Mouse (Mus musculus): ENCODE results near the gene Clic4. TPM values are rescaled to one million over a fixed set of nuclear protein-coding genes. Genes with fewer than 3 reads are reported as not detected.

Clic4 gene
- polyA plus RNA-seq, 1 experiment from 2014 or later = 49.2 TPM

DNA sequence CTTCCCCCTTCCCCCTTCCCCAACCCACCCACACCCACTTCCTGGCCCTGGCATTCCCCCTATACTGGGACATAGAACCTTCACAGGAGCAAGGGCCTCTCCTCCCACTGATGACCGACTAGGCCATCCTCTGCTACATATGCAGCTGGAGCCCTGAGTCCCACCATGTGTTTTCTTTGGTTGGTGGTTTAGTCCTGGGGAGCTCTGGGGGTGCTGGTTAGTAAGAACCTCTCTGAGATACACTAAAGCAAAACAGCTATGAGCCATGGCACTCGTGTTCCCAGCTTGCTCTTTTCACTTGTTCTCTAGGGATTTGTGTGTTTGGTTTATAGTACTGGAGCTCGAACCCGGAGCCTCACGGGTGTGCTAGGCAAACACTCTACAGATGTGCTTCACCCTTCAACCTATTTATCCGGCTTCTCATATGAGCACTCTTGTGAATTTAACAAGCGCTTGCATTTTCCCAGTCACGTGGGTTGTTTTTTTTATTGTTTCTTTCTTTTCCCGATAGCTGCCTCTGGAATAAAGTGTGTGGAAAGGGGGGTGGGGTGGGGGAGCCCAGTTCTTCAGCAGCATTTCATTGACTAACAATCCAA, 14.6 kb downstream of the Clic4 start:
- no peaks in the 10 kb centered on the region for H3K27me3 ChIP-seq (ENCODE audit: control insufficient read depth, insufficient read depth, low read depth, low read length)
- H3K27ac ChIP-seq (ENCODE audit: low read length) = peak overlapping the region; percentile 71
- H3K9me3 ChIP-seq (replicated peaks; ENCODE audit: control insufficient read depth, low read length, poor library complexity, severe bottlenecking) = no peaks in the 10 kb centered on the region
- H3K4me3 ChIP-seq (ENCODE audit: low read depth, low read length) = no peak overlapping the region
- WGBS = 22% methylated on average over 9 of the region's 9 CpGs
- H3K36me3 ChIP-seq (ENCODE audit: control insufficient read depth, insufficient read depth, low read length) = no peaks in the 10 kb centered on the region
- peaks cover 12% of the 10 kb centered on the region for H3K4me1 ChIP-seq (ENCODE audit: control insufficient read depth, insufficient read depth, low read length)
- H3K4me2 ChIP-seq (ENCODE audit: low read length) = peak overlapping the region; percentile 36; the same call in 1 of the 2 replicates
- no peak for ATAC-seq
- peak overlapping the region; percentile 48; the same call in 1 of the 2 replicates for H3K9ac ChIP-seq (ENCODE audit: low read depth, low read length)

DNA sequence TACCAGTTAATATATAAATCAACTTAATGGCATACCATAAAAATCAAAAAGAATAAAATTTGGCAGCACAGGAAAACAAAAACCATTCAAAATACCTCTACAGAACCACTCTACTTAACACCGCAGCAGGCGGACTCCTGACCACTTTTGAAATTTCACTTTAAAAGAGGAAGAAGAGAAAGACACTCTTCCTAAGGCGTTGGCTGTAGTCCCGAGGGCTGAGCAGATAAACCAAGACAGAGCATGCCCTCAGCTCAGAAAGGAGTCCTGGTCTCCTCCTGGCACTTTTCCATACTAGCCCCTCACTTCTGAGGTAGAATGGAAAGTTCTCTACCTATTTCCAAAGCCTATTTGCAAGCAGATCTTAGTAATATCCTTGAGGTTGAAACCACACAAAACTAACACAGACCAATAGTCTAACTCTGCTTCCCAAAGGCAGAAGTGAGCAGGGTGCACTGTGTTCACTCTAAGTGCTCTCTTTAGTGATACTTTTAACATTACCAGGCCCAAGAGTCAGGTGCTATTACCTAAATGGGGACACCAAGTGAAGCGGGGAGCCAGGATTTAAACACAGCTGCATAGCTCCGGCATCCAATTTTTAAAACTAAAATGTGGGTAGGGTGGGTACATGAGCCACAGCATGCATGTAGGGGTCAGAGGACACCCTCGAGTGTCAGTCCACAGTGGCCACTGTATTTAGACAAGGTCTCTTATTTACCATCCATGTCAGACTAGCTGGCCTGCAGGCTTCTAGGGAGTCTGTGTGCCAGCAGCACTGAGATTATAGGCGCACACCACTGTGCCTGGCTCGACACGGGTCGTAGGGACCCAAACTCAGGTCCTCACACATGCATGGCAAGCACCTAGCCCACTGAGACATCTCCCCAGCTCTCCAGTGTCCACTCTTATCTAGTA, 15.8 kb downstream of the Clic4 start:
- no peak for ATAC-seq
- Histone ChIP-seq H3K27ac (ENCODE audit: low read length) (no peak overlapping the region), H3K27me3 (ENCODE audit: control insufficient read depth, insufficient read depth, low read depth, low read length) (no peaks in the 10 kb centered on the region), H3K4me1 (ENCODE audit: control insufficient read depth, insufficient read depth, low read length) (peaks cover 15% of the 10 kb centered on the region), H3K9me3 (replicated peaks; ENCODE audit: control insufficient read depth, low read length, poor library complexity, severe bottlenecking) (no peaks in the 10 kb centered on the region), H3K4me3 (ENCODE audit: low read depth, low read length) (no peak overlapping the region), H3K4me2 (ENCODE audit: low read length) (no peak overlapping the region), H3K9ac (ENCODE audit: low read depth, low read length) (no peak overlapping the region), H3K36me3 (ENCODE audit: control insufficient read depth, insufficient read depth, low read length) (no peaks in the 10 kb centered on the region)
- 93% methylated on average over 11 of the region's 11 CpGs for WGBS

GRCm38 (mm10) chr4:135254770-135255169, 17.8 kb downstream of the Clic4 start:
- peak overlapping the region; percentile 6; the same call in 1 of the 2 replicates for H3K27ac ChIP-seq (ENCODE audit: low read length)
- no peaks in the 10 kb centered on the region for H3K9me3 ChIP-seq (replicated peaks; ENCODE audit: control insufficient read depth, low read length, poor library complexity, severe bottlenecking)
- no peaks in the 10 kb centered on the region for H3K36me3 ChIP-seq (ENCODE audit: control insufficient read depth, insufficient read depth, low read length)
- no peaks in the 10 kb centered on the region for H3K27me3 ChIP-seq (ENCODE audit: control insufficient read depth, insufficient read depth, low read depth, low read length)
- no peak overlapping the region for H3K4me2 ChIP-seq (ENCODE audit: low read length)
- no peak overlapping the region for H3K4me3 ChIP-seq (ENCODE audit: low read depth, low read length)
- peaks cover 15% of the 10 kb centered on the region for H3K4me1 ChIP-seq (ENCODE audit: control insufficient read depth, insufficient read depth, low read length)
- no peak for ATAC-seq
- 45% methylated on average over 3 of the region's 3 CpGs for WGBS
- H3K9ac ChIP-seq (ENCODE audit: low read depth, low read length) = no peak overlapping the region

DNA sequence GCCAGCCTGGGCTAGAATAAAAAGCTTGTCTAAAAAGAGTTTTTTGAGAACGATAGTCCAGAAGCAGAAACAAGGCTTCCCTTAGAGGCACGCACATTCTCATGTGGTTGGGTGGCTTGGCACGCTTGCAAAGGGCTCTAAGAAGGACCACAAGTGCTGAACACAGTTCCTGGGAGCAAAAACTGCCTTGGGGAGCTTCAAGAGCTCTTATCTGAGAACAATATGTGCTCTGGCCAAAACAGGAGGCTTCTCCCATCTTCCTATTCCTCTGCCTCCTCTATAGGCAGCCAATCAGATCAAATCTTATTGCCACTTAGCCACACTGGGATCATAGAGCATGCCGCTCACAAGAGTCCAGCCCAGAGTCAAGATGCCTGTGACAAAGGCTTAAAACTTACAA, 18.3 kb downstream of the Clic4 start:
- Histone ChIP-seq H3K36me3 (ENCODE audit: control insufficient read depth, insufficient read depth, low read length) (no peaks in the 10 kb centered on the region), H3K27me3 (ENCODE audit: control insufficient read depth, insufficient read depth, low read depth, low read length) (no peaks in the 10 kb centered on the region), H3K4me3 (ENCODE audit: low read depth, low read length) (no peak overlapping the region), H3K4me1 (ENCODE audit: control insufficient read depth, insufficient read depth, low read length) (peaks cover 15% of the 10 kb centered on the region), H3K27ac (ENCODE audit: low read length) (peak overlapping the region; percentile 6), H3K9ac (ENCODE audit: low read depth, low read length) (no peak overlapping the region), H3K4me2 (ENCODE audit: low read length) (no peak overlapping the region), H3K9me3 (replicated peaks; ENCODE audit: control insufficient read depth, low read length, poor library complexity, severe bottlenecking) (no peaks in the 10 kb centered on the region)
- 77% methylated on average over 4 of the region's 4 CpGs for WGBS
- ATAC-seq = no peak

- no peak for ATAC-seq
- Histone ChIP-seq H3K4me2 (ENCODE audit: low read length) (no peak overlapping the region), H3K4me3 (ENCODE audit: low read depth, low read length) (no peak overlapping the region), H3K9me3 (replicated peaks; ENCODE audit: control insufficient read depth, low read length, poor library complexity, severe bottlenecking) (no peaks in the 10 kb centered on the region), H3K36me3 (ENCODE audit: control insufficient read depth, insufficient read depth, low read length) (no peaks in the 10 kb centered on the region), H3K4me1 (ENCODE audit: control insufficient read depth, insufficient read depth, low read length) (peaks cover 7% of the 10 kb centered on the region), H3K27ac (ENCODE audit: low read length) (no peak overlapping the region), H3K9ac (ENCODE audit: low read depth, low read length) (no peak overlapping the region), H3K27me3 (ENCODE audit: control insufficient read depth, insufficient read depth, low read depth, low read length) (no peaks in the 10 kb centered on the region)
- WGBS = 89% methylated on average over 12 of the region's 12 CpGs
Observed at GRCm38 (mm10) chr4:135253239-135254039, 19.2 kb downstream of the Clic4 start.

DNA sequence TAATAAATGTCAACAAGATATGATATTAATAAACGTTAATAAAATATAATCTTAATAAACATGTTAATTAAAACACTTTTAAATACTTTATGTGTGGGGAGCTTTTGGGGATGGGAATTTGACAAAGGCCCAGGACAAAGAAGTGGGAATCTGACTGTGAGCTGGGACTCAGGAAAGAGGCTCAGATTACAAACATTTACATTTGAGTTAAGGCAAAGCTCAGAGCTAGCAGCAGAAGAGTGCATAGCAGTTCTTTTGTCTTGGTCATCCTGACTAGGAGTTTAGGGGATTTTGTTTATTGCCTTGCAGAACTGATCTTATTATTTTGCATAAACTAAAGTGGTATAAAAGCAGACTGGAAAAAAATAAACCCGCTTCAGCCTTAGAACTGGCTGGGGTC, 20.8 kb downstream of the Clic4 start:
- Histone ChIP-seq H3K9me3 (replicated peaks; ENCODE audit: control insufficient read depth, low read length, poor library complexity, severe bottlenecking) (no peaks in the 10 kb centered on the region), H3K4me3 (ENCODE audit: low read depth, low read length) (no peak overlapping the region), H3K4me2 (ENCODE audit: low read length) (no peak overlapping the region), H3K27me3 (ENCODE audit: control insufficient read depth, insufficient read depth, low read depth, low read length) (no peaks in the 10 kb centered on the region), H3K4me1 (ENCODE audit: control insufficient read depth, insufficient read depth, low read length) (peaks cover 6% of the 10 kb centered on the region), H3K27ac (ENCODE audit: low read length) (no peak overlapping the region), H3K36me3 (ENCODE audit: control insufficient read depth, insufficient read depth, low read length) (no peaks in the 10 kb centered on the region), H3K9ac (ENCODE audit: low read depth, low read length) (no peak overlapping the region)
- 5% methylated on average over 2 of the region's 2 CpGs for WGBS
- no peak for ATAC-seq

- WGBS = 60% methylated on average over 9 of the region's 9 CpGs
- no peak for ATAC-seq
- no peak overlapping the region for H3K4me3 ChIP-seq (ENCODE audit: low read depth, low read length)
- no peak overlapping the region for H3K4me2 ChIP-seq (ENCODE audit: low read length)
- H3K4me1 ChIP-seq (ENCODE audit: control insufficient read depth, insufficient read depth, low read length) = peaks cover 6% of the 10 kb centered on the region
- H3K27ac ChIP-seq (ENCODE audit: low read length) = 0 out of 2 replicates have a peak overlapping the region, but pooled peaks have one; percentile 10
- H3K9me3 ChIP-seq (replicated peaks; ENCODE audit: control insufficient read depth, low read length, poor library complexity, severe bottlenecking) = no peaks in the 10 kb centered on the region
- H3K9ac ChIP-seq (ENCODE audit: low read depth, low read length) = 0 out of 2 replicates have a peak overlapping the region, but pooled peaks have one; percentile 12
- no peaks in the 10 kb centered on the region for H3K36me3 ChIP-seq (ENCODE audit: control insufficient read depth, insufficient read depth, low read length)
- H3K27me3 ChIP-seq (ENCODE audit: control insufficient read depth, insufficient read depth, low read depth, low read length) = no peaks in the 10 kb centered on the region
Observed at GRCm38 (mm10) chr4:135248250-135249018, 24.2 kb downstream of the Clic4 start.
